Mouse (Mus musculus) midbrain, embryonic 14.5 days (tissue): Measurements from ENCODE around the gene Gm20388. TPM values are rescaled to one million over a fixed set of nuclear protein-coding genes. Genes with fewer than 3 reads are reported as not detected.

Experiments used
- ATAC-seq: fragments of 200-750 bp; cut with Nextera tagmentation; 2 replicates; pipeline ENCODE4 v1.8.0; 2017; ENCODE audit warnings: moderate number of reproducible peaks, moderate library complexity; ENCODE audit not compliant: low FRiP score, low TSS enrichment
- DNase-seq: peaks from one replicate; pipeline ENCODE4 v3.0.0-alpha.2; 2015
- H3K27ac ChIP-seq: fragments of 300-500 bp; sonication (generic); replicated peaks from 2 replicates; pipeline ENCODE4 v1.5.1; 2014; ENCODE audit warnings: mild to moderate bottlenecking, low read depth, low read length, moderate library complexity
- H3K27me3 ChIP-seq: fragments of 300-500 bp; sonication (generic); 2 replicates; pipeline ENCODE4 v1.6.1; 2014; ENCODE audit warnings: low read length, control low read depth, mixed read lengths; ENCODE audit not compliant: control insufficient read depth, insufficient read depth
- H3K36me3 ChIP-seq: fragments of 300-500 bp; sonication (generic); 2 replicates; pipeline ENCODE4 v1.6.1; 2014; ENCODE audit warnings: low read length, control low read depth; ENCODE audit not compliant: control insufficient read depth, insufficient read depth
- H3K4me1 ChIP-seq: fragments of 300-500 bp; sonication (generic); 2 replicates; pipeline ENCODE4 v1.6.1; 2014; ENCODE audit warnings: mild to moderate bottlenecking, antibody characterized with exemption, low read length, control low read depth; ENCODE audit not compliant: control insufficient read depth, insufficient read depth
- H3K4me2 ChIP-seq: fragments of 300-500 bp; sonication (generic); 2 replicates; pipeline ENCODE4 v1.6.1; 2014; ENCODE audit warnings: mild to moderate bottlenecking, low read length, moderate library complexity
- H3K4me3 ChIP-seq: fragments of 300-500 bp; sonication (generic); replicated peaks from 2 replicates; pipeline ENCODE4 v1.5.1; 2014; ENCODE audit warnings: low read depth, low read length
- H3K9ac ChIP-seq: fragments of 300-500 bp; sonication (generic); replicated peaks from 2 replicates; pipeline ENCODE4 v1.6.1; 2014; ENCODE audit warnings: mild to moderate bottlenecking, low read length, moderate library complexity
- H3K9me3 ChIP-seq: fragments of 300-500 bp; sonication (generic); 2 replicates; pipeline ENCODE4 v1.6.1; 2016; ENCODE audit warnings: low read length, control low read depth, mixed read lengths; ENCODE audit not compliant: control insufficient read depth
- WGBS: fragments of 180-500 bp; shearing (Covaris S2); extraction: QIAGEN DNeasy Blood & Tissue Kit; methylation state at CpG from one replicate; pipeline ENCODE4 v1.1.7; 2014; 5-methylcytosine and 5-hydroxymethylcytosine counted together
- polyA plus RNA-seq: library from polyadenylated mRNA; unstranded; fragments of >200 nt; fragmentation: Nextera tagmentation; extraction: Ambion mirVana; gene quantifications from 2 replicates; pipeline ENCODE4 v1.2.1, GENCODE M21; 2014

The Gm20388 gene
- polyA plus RNA-seq, 1 experiment from 2014 or later: 4.1 TPM

- H3K36me3 ChIP-seq: no peaks in the 10 kb centered on the region
- H3K27ac ChIP-seq: peak overlapping the region; percentile 61; the same call in 1 of the 2 replicates
- peaks cover 95% of the 10 kb centered on the region for H3K4me1 ChIP-seq
- 0 out of 2 replicates have a peak overlapping the region, but pooled peaks have one; percentile 23 for H3K9ac ChIP-seq
- no peaks in the 10 kb centered on the region for H3K27me3 ChIP-seq
- no peak overlapping the region for H3K4me3 ChIP-seq
- H3K4me2 ChIP-seq: peak overlapping the region; percentile 41
- no peak for ATAC-seq
- 10% methylated on average over 4 of the region's 6 CpGs for WGBS
- H3K9me3 ChIP-seq: no peaks in the 10 kb centered on the region
- no peak for DNase-seq
Measured at GRCm38 (mm10) chr8:120510035-120510416, 599.4 kb downstream of the Gm20388 start.

- Histone ChIP-seq H3K4me1 (peaks cover 90% of the 10 kb centered on the region), H3K9ac (no peak overlapping the region), H3K9me3 (no peaks in the 10 kb centered on the region), H3K4me3 (no peak overlapping the region), H3K4me2 (no peak overlapping the region; the same call in 1 of the 2 replicates), H3K27ac (0 out of 2 replicates have a peak overlapping the region, but pooled peaks have one; percentile 37), H3K27me3 (no peaks in the 10 kb centered on the region), H3K36me3 (no peaks in the 10 kb centered on the region)
- no peak for ATAC-seq
- DNase-seq: no peak
- 27% methylated on average over 5 of the region's 5 CpGs for WGBS
Measured at GRCm38 (mm10) chr8:120510863-120511457, 600.3 kb downstream of the Gm20388 start.

GRCm38 (mm10) chr8:120511737-120512136 is 601.1 kb downstream of the Gm20388 start:
- peak overlapping the region; percentile 17; the same call in 1 of the 2 replicates for H3K4me2 ChIP-seq

GRCm38 (mm10) chr8:120512326-120512725 is 601.7 kb downstream of the Gm20388 start:
- Histone ChIP-seq H3K9ac (no peak overlapping the region), H3K9me3 (no peaks in the 10 kb centered on the region), H3K36me3 (no peaks in the 10 kb centered on the region), H3K4me3 (no peak overlapping the region), H3K27me3 (no peaks in the 10 kb centered on the region), H3K4me1 (peaks cover 94% of the 10 kb centered on the region), H3K4me2 (peak overlapping the region; percentile 17; the same call in 1 of the 2 replicates), H3K27ac (peak overlapping the region; percentile 91)
- whole genome bisulfite sequencing: 13% methylated on average over 11 of the region's 11 CpGs
- DNase-seq (no peak), ATAC-seq (no peak)

More at GRCm38 (mm10) chr8:120511737-120512136, 601.1 kb downstream of the Gm20388 start:
- Histone ChIP-seq H3K4me1 (peaks cover 90% of the 10 kb centered on the region), H3K36me3 (no peaks in the 10 kb centered on the region), H3K27ac (peak overlapping the region; percentile 91), H3K9ac (no peak overlapping the region), H3K4me3 (no peak overlapping the region), H3K9me3 (no peaks in the 10 kb centered on the region), H3K27me3 (no peaks in the 10 kb centered on the region)
- DNase-seq: no peak
- 34% methylated on average over 8 of the region's 8 CpGs for WGBS
- ATAC-seq: no peak

- H3K27ac ChIP-seq: peak overlapping the region; percentile 91
- DNase-seq (no peak), ATAC-seq (no peak)
- H3K36me3 ChIP-seq: no peaks in the 10 kb centered on the region
- H3K9me3 ChIP-seq: no peaks in the 10 kb centered on the region
- H3K4me2 ChIP-seq: peak overlapping the region; percentile 41; the same call in 1 of the 2 replicates
- H3K4me1 ChIP-seq: peaks cover 94% of the 10 kb centered on the region
- no peak overlapping the region for H3K4me3 ChIP-seq
- H3K27me3 ChIP-seq: no peaks in the 10 kb centered on the region
- H3K9ac ChIP-seq: no peak overlapping the region
- 28% methylated on average over 6 of the region's 6 CpGs for WGBS
Measured at GRCm38 (mm10) chr8:120513145-120513544, 602.5 kb downstream of the Gm20388 start.

GRCm38 (mm10) chr8:120513638-120514461 is 603.2 kb downstream of the Gm20388 start:
- H3K4me1 ChIP-seq: peaks cover 94% of the 10 kb centered on the region
- peak overlapping the region; percentile 41 for H3K4me2 ChIP-seq
- H3K9ac ChIP-seq: peak overlapping the region; percentile 43; the same call in 1 of the 2 replicates
- ATAC-seq (peak; percentile 64), DNase-seq (peak; percentile 79)
- H3K4me3 ChIP-seq: no peak overlapping the region
- 2% methylated on average over 26 of the region's 26 CpGs for WGBS
- H3K27ac ChIP-seq: peak overlapping the region; percentile 91
- no peaks in the 10 kb centered on the region for H3K36me3 ChIP-seq
- no peaks in the 10 kb centered on the region for H3K9me3 ChIP-seq
- no peaks in the 10 kb centered on the region for H3K27me3 ChIP-seq

- 89% methylated on average over 2 of the region's 2 CpGs for WGBS
- Histone ChIP-seq H3K27ac (no peak overlapping the region), H3K4me1 (peaks cover 94% of the 10 kb centered on the region), H3K36me3 (no peaks in the 10 kb centered on the region), H3K4me2 (no peak overlapping the region), H3K9me3 (no peaks in the 10 kb centered on the region), H3K27me3 (no peaks in the 10 kb centered on the region), H3K9ac (no peak overlapping the region), H3K4me3 (no peak overlapping the region)
- no peak for ATAC-seq
- no peak for DNase-seq
Measured at GRCm38 (mm10) chr8:120515214-120515613, 604.6 kb downstream of the Gm20388 start.

GRCm38 (mm10) chr8:120515650-120516049 is 605.0 kb downstream of the Gm20388 start:
- no peaks in the 10 kb centered on the region for H3K27me3 ChIP-seq
- H3K27ac ChIP-seq: no peak overlapping the region
- peaks cover 94% of the 10 kb centered on the region for H3K4me1 ChIP-seq
- H3K4me3 ChIP-seq: no peak overlapping the region
- no peak for DNase-seq
- H3K9ac ChIP-seq: no peak overlapping the region
- no peak overlapping the region for H3K4me2 ChIP-seq
- H3K9me3 ChIP-seq: no peaks in the 10 kb centered on the region
- no peaks in the 10 kb centered on the region for H3K36me3 ChIP-seq
- ATAC-seq: no peak
- 81% methylated on average over 6 of the region's 6 CpGs for WGBS
